Mouse (Mus musculus) cerebellum, adult 8-10 months (tissue): ENCODE data around the gene Hmmr.
"Not testable (repeated sequence)": the region's sequence is repeated elsewhere in the genome, so short reads cannot be mapped to it uniquely, and the experiment has no call there.

Source experiments
- DNase-seq: peaks from one replicate; pipeline ENCODE4 v3.0.0; 2022

Gene Hmmr

DNA sequence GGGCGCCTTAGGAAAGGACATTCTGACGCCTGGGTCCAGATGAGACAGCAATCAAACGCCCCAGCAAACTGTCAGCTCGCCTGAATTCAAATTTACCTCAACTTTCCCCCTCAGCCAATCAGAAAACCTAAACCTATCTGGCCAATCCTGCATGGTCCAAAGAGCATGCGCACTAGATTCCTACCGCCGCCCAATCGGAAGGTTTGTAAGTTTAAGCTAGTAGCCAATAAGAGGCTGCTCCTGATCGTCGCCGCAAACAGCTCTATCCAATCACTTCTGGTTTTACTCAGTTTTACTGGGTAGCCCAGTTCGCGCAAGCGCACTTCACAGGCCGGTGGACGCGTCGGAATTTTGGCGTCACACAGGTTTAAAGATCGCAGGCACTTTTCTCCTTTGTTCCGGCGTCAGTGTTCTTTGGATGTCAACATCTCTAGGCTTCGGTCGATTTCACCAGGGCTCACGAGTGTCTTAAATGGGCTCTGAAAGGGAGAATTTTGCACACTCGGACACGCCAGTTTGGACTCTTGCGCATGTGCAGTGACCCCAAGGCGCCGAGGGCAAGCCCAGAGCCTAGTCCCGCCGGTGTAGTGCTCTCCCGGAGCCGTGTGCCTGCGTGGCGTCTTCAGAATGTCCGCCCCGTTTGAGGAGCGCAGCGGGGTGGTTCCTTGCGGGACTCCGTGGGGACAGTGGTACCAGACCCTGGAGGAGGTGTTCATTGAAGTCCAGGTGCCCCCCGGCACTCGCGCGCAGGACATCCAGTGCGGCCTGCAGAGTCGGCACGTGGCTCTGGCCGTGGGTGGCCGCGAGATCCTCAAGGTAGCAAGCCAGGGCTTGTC is at the start of gene Hmmr, which contains the start of gene Nudcd2:
TSS of gene Hmmr (minus strand) at position 84 of the 836 bp plus-strand sequence.
TSS of gene Nudcd2 (plus strand) at position 329 of the 836 bp plus-strand sequence.
- peak; percentile 93 for DNase-seq

- no peak for DNase-seq
Measured at GRCm38 (mm10) chr11:40781857-40782256, 48.6 kb upstream of the Hmmr start.

GRCm38 (mm10) chr11:40775315-40776269 is 42.4 kb upstream of the Hmmr start:
- DNase-seq, result no peak

DNA sequence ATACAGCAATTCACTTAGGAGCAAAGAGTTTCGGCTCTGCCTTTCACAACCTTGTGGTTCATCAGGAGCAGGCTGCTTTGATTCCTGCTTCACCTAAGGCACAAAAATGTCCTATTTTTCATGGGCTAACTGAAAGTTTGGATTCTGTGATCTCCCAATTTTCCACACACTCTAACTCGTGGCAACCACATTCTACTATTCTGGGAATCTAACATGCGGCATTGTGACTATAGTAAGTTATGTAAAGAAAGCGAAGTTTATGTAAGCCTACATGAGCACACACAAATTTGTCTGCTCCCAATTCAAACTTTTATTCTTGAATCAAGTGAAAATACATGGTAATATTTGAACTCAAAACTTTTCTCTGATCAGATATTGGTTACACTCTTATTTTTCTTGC is 31.5 kb upstream of the Hmmr start:
- DNase-seq, result no peak

GRCm38 (mm10) chr11:40763395-40763794 is 30.2 kb upstream of the Hmmr start:
- no peak for DNase-seq

GRCm38 (mm10) chr11:40759896-40760295 is 26.7 kb upstream of the Hmmr start:
- DNase-seq, result peak; percentile 13

- no peak for DNase-seq
Measured at GRCm38 (mm10) chr11:40755968-40756367, 22.7 kb upstream of the Hmmr start.

GRCm38 (mm10) chr11:40755109-40755627 is 21.9 kb upstream of the Hmmr start, which contains the start of gene Ccng1:
Gene Ccng1, minus strand, starts transcription at chr11:40755311.
- DNase-seq, result peak; percentile 90

GRCm38 (mm10) chr11:40754664-40755107 is 21.5 kb upstream of the Hmmr start:
- peak; percentile 11 for DNase-seq

DNA sequence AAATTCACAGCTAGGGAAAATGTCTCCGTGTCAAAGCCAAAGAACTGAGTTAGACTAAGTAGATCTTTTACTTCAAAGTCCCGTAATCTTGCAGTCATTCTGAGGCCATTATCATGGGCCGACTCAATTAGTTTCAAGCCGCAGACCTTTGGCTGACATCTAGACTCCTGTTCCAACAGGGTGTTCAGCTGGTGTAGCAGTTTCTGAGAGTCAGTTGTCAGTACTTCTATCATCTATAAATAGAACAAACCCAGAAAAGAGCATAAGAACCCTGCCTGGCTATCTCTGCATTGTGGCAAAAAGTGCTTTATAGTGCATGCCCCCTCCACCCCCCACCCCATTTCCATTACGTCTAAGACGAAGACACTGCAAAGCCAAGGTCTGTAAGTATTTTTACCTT is 20.6 kb upstream of the Hmmr start:
- no peak for DNase-seq

- DNase-seq, result no peak
Measured at GRCm38 (mm10) chr11:40747716-40748115, 14.5 kb upstream of the Hmmr start.

GRCm38 (mm10) chr11:40746361-40746760 is 13.1 kb upstream of the Hmmr start:
- DNase-seq, result no peak

DNA sequence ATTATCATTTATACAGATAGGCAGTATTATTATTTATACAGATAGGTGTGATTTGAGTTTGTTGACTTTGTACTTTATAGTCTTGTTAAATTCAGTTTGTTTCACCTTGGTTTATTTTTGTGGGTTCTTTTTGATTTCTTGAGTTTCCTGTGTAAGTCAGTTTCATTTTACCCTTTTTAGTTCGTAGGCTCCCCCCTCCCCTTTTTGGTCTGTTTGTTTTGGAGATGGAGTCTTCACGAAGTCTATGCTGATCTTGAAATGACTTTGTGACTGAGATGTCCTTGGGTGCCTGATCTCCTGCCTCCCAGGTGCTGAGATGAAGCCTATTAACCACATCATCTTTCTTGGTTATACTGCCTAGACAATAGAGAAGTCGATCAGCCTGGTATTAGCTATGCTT is 11.1 kb upstream of the Hmmr start:
- no peak for DNase-seq

DNA sequence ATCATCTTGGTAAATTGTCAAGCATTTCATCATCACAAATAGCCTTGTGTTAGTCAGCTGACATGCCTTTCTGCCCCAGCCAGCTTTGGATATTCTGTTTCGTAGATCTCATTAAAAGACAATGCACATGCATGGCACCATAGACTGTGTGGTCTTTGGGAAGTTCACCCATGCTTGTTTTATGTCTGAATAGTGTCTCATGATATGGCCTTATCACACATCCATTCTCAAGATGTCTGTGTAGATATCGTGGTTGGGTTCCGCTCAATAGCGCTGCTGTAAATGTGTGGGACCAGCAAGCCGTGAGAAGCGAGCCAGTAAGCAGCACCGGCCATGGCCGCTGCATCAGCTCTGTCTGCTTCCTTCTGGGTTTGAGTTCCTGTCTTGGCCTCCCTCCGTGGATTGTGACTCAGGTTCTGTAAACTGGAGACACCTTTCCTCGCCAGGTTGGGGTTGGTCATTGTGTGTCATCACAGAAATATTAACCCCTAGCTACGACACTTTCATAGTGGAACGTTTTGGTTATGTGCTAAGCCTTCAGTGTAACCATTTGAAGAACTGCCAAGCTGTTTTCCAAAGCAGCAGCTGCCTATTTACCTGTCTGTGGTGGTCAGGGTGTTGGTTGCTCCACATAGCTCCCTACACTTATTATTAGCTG is 8.5 kb upstream of the Hmmr start:
- DNase-seq, result no peak

DNA sequence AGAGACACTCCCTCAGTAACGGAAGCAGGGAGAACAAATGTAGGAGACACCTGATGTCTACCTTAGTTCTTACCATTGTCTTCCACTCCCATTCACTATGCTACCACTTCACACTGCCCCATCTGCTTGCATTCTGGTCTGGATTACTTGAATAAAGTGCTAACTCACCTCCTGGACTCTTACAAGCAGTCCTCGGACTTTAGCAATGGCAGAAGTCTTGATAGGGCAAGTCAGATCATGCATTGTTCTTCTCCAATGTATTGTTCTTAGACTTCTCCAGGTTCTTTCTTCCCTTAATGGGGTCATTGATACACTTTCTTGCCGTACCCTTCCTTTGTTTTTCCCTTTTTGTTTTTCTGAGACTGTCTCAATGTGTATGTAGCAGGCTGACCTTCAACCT is 4.1 kb upstream of the Hmmr start:
- no peak for DNase-seq

GRCm38 (mm10) chr11:40734251-40734752 is 1.1 kb upstream of the Hmmr start:
- DNase-seq, result no peak

DNA sequence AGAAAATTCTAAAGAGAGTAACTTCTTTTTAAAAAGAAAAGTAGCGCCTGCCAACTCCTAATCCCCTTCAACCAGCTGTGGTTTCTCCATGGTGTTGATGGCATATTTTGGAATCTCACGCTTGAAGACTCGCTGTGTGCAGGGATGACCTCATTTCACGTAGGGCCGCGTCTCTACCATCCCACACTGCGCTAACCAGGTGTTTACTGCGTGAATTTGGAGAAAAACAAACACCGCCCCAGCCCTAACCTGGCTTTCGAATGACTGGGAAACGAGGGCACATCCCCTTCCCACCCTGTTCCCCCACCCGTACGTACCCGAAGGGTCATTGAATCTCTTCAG is 254 bp downstream of the Hmmr start:
- DNase-seq, result no peak

DNA sequence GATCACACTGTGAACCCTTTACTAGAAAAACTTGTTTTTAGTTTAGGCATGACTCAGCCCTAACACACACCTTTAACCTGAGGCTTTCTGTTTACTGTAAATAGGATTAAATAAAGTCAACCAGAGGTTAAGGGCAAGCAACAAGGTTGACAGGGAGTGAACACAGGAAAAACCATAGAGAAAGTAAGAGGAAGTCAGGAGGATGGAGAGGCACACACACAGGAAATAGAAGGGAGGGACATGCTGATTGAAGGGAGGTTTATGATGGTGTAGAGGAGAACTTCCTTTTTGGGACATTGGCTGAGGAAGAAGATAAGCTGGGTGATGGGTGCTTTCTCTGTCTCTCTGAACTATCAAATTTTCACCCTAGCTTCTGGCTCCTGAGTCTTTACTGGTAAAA is 14.9 kb downstream of the Hmmr start:
- DNase-seq, result no peak

DNA sequence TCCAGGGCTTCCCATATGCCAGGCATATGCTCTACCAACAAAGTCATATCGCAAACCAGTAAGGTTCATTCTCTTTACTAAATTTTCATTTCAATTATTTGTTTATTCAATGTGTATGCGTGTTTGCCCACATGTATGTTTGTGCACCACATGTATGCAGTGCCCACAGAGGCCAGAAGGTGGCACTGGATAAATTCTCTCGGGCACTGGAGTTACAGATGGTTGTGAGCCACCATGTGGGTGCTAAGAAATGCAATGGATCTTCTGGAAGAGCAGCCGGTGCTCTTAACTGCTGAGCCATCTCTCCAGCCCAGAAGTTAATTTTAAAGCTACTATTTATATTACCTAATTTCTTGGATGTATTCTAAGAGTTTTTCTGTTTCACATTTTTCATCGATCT is 17.7 kb downstream of the Hmmr start:
- DNase-seq, result no peak

DNA sequence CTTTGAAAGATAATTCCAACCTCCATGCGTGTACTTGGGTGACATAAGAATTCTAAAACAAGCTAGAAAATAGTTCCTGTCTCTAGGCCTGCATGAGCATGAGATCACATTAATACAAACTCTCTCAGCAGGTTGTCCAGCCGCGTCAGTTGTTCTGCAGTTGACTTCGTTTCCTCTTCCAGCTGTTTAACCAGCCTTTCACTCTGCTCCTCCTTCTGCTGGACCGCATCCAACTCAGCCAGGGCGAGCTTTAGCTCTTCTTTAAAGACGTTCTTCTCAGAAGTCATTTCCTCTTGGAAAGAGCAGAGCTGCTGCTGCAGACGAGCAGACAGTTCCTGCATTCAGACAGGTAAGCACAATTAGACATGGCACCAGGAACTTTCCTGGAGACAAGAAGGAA is 19.4 kb downstream of the Hmmr start:
- no peak for DNase-seq

DNA sequence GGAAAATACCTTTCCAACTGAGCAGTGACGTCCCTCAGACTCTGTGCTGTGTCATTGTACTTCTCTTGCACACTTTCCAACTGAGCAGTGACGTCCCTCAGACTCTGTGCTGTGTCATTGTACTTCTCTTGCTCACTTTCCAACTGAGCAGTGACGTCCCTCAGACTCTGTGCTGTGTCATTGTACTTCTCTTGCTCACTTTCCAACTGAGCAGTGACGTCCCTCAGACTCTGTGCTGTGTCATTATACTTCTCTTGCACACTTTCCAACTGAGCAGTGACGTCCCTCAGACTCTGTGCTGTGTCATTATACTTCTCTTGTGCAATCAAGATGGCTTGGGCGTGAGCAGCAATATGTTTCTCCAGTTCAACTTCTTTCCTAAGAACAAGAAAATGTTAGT is 23.3 kb downstream of the Hmmr start:
- not testable (repeated sequence) for DNase-seq

- DNase-seq, result no peak
Measured at GRCm38 (mm10) chr11:40695103-40695502, 38.1 kb downstream of the Hmmr start, which contains the start of gene Mat2b. Gene Mat2b, minus strand, starts transcription at chr11:40695203.
